Mouse (Mus musculus) ES-Bruce4 (cell line): ENCODE measurements around the gene Syngap1. TPM values are rescaled to one million over a fixed set of nuclear protein-coding genes. Genes with fewer than 3 reads are reported as not detected.

Experiments used
- H3K27ac ChIP-seq: 2 replicates; pipeline ENCODE4 v1.5.1; 2012; ENCODE audit warnings: low read length, inconsistent platforms; ENCODE audit not compliant: insufficient read depth
- H3K27me3 ChIP-seq: 2 replicates; pipeline ENCODE4 v1.6.1; 2012; ENCODE audit warnings: mild to moderate bottlenecking, low read length, inconsistent platforms; ENCODE audit not compliant: control insufficient read depth, poor library complexity, insufficient read depth, severe bottlenecking
- H3K36me3 ChIP-seq: 2 replicates; pipeline ENCODE4 v1.6.1; 2012; ENCODE audit warnings: inconsistent platforms, mild to moderate bottlenecking, low read length, moderate library complexity; ENCODE audit not compliant: control insufficient read depth, poor library complexity, insufficient read depth, severe bottlenecking
- H3K4me1 ChIP-seq: one replicate; pipeline ENCODE4 v1.8.1; 2011; ENCODE audit warnings: low read length; ENCODE audit not compliant: control insufficient read depth, insufficient read depth
- H3K4me3 ChIP-seq: 2 replicates; pipeline ENCODE4 v1.5.1; 2011; ENCODE audit warnings: low read depth, mild to moderate bottlenecking, low read length
- H3K9ac ChIP-seq: 2 replicates; pipeline ENCODE4 v1.6.1; 2012; ENCODE audit warnings: low read depth, mild to moderate bottlenecking, inconsistent platforms; ENCODE audit not compliant: poor library complexity, severe bottlenecking
- H3K9me3 ChIP-seq: replicated peaks from 2 replicates; pipeline ENCODE4 v1.6.1; 2012; ENCODE audit warnings: mild to moderate bottlenecking, low read length, inconsistent platforms; ENCODE audit not compliant: control insufficient read depth, poor library complexity, insufficient read depth, severe bottlenecking
- CTCF ChIP-seq: IDR thresholded peaks from one replicate; pipeline ENCODE4 v1.8.1; 2011; ENCODE audit warnings: low read depth, low read length
- EP300 ChIP-seq: IDR thresholded peaks from 2 replicates; pipeline ENCODE4 v1.6.1; 2011; ENCODE audit warnings: low read depth, low read length; ENCODE audit not compliant: insufficient read depth
- POLR2A ChIP-seq: IDR thresholded peaks from one replicate; pipeline ENCODE4 v1.8.1; 2011; ENCODE audit warnings: low read length; ENCODE audit not compliant: insufficient read depth
- polyA plus RNA-seq: library from polyadenylated mRNA; stranded (reverse); fragments of >200 nt; gene quantifications from 2 replicates; pipeline ENCODE4 v1.2.4, GENCODE M21; 2011; ENCODE audit warnings: low read depth; ENCODE audit not compliant: missing spikeins, insufficient read depth, insufficient read length

The Syngap1 gene
- polyA plus RNA-seq, 1 experiment, result 23.5 TPM

GRCm38 (mm10) chr17:27011998-27012672 lies 71.1 kb downstream of the Syngap1 start:
- TF ChIP-seq CTCF (peak; percentile 15), POLR2A (no peak)
- Histone ChIP-seq H3K4me3 (no peak overlapping the region), H3K27ac (no peak overlapping the region), H3K4me1 (peaks cover 5% of the 10 kb centered on the region), H3K9ac (no peak overlapping the region), H3K36me3 (no peaks in the 10 kb centered on the region), H3K27me3 (no peaks in the 10 kb centered on the region), H3K9me3 (no peaks in the 10 kb centered on the region)

GRCm38 (mm10) chr17:27012909-27013308 lies 71.9 kb downstream of the Syngap1 start:
- no peak for TF ChIP-seq CTCF
- no peak for TF ChIP-seq EP300
- no peak for TF ChIP-seq POLR2A
- no peaks in the 10 kb centered on the region for H3K27me3 ChIP-seq
- no peaks in the 10 kb centered on the region for H3K9me3 ChIP-seq
- no peak overlapping the region for H3K9ac ChIP-seq
- no peaks in the 10 kb centered on the region for H3K36me3 ChIP-seq
- no peak overlapping the region for H3K27ac ChIP-seq
- peaks cover 5% of the 10 kb centered on the region for H3K4me1 ChIP-seq
- no peak overlapping the region for H3K4me3 ChIP-seq

- peak overlapping the region; percentile 57 for H3K9ac ChIP-seq
- no peaks in the 10 kb centered on the region; the same call in none of the 2 replicates for H3K36me3 ChIP-seq
- no peaks in the 10 kb centered on the region for H3K27me3 ChIP-seq
- H3K4me1 ChIP-seq, result no peaks in the 10 kb centered on the region
- peak overlapping the region; percentile 42 for H3K27ac ChIP-seq
- H3K4me3 ChIP-seq, result peak overlapping the region; percentile 70
- H3K9me3 ChIP-seq, result no peaks in the 10 kb centered on the region
- TF ChIP-seq EP300 (no peak), CTCF (no peak), POLR2A (peak; percentile 63)
These were observed 76.8 kb downstream of the Syngap1 start for GRCm38 (mm10) chr17:27017564-27018499.

- TF ChIP-seq EP300 (no peak), POLR2A (no peak), CTCF (no peak)
- H3K4me3 ChIP-seq, result peak overlapping the region; percentile 70
- peak overlapping the region; percentile 65 for H3K27ac ChIP-seq
- no peaks in the 10 kb centered on the region for H3K4me1 ChIP-seq
- peak overlapping the region; percentile 57 for H3K9ac ChIP-seq
- peaks cover 2% of the 10 kb centered on the region for H3K36me3 ChIP-seq
- no peaks in the 10 kb centered on the region for H3K9me3 ChIP-seq
- H3K27me3 ChIP-seq, result no peaks in the 10 kb centered on the region
These were observed 77.6 kb downstream of the Syngap1 start for GRCm38 (mm10) chr17:27018555-27019196.

- no peaks in the 10 kb centered on the region for H3K4me1 ChIP-seq
- TF ChIP-seq CTCF (no peak), EP300 (no peak), POLR2A (no peak)
- H3K9me3 ChIP-seq, result no peaks in the 10 kb centered on the region
- H3K27ac ChIP-seq, result no peak overlapping the region
- no peak overlapping the region for H3K9ac ChIP-seq
- H3K4me3 ChIP-seq, result no peak overlapping the region
- no peaks in the 10 kb centered on the region for H3K27me3 ChIP-seq
- H3K36me3 ChIP-seq, result peaks cover 3% of the 10 kb centered on the region
These were observed 80.0 kb downstream of the Syngap1 start for GRCm38 (mm10) chr17:27021076-27021475.
